Mouse (Mus musculus) lung, postnatal 10 days (tissue): ENCODE results near the gene Adnp.

Source experiments
- DNase-seq: peaks from one replicate; pipeline ENCODE4 v3.0.0; 2021

Adnp gene

GRCm38 (mm10) chr2:168155666-168156065, 51.2 kb downstream of the Adnp start:
- no peak for DNase-seq

- DNase-seq: peak; percentile 96
Observed at GRCm38 (mm10) chr2:168154090-168154881, 52.6 kb downstream of the Adnp start.

GRCm38 (mm10) chr2:168149241-168149640, 57.7 kb downstream of the Adnp start:
- no peak for DNase-seq

GRCm38 (mm10) chr2:168147722-168148432, 59.0 kb downstream of the Adnp start:
- no peak for DNase-seq

GRCm38 (mm10) chr2:168145437-168145836, 61.5 kb downstream of the Adnp start:
- peak; percentile 36 for DNase-seq

GRCm38 (mm10) chr2:168143794-168144193, 63.1 kb downstream of the Adnp start:
- no peak for DNase-seq

- no peak for DNase-seq
Observed at GRCm38 (mm10) chr2:168137161-168137560, 69.8 kb downstream of the Adnp start.
